Mouse (Mus musculus) effector memory CD4-positive, alpha-beta T cell, adult 5 months (primary cell): Measurements from ENCODE around the gene Zbtb49. TPM values are rescaled to one million over a fixed set of nuclear protein-coding genes. Genes with fewer than 3 reads are reported as not detected.

ENCODE experiments used
- polyA plus RNA-seq: library from polyadenylated mRNA; unstranded; fragments of 100-300 nt; shearing (Covaris generic); gene quantifications from one replicate; pipeline ENCODE4 v1.2.1, GENCODE M21; 2017

The Zbtb49 gene
- 16.0 TPM for polyA plus RNA-seq

DNA sequence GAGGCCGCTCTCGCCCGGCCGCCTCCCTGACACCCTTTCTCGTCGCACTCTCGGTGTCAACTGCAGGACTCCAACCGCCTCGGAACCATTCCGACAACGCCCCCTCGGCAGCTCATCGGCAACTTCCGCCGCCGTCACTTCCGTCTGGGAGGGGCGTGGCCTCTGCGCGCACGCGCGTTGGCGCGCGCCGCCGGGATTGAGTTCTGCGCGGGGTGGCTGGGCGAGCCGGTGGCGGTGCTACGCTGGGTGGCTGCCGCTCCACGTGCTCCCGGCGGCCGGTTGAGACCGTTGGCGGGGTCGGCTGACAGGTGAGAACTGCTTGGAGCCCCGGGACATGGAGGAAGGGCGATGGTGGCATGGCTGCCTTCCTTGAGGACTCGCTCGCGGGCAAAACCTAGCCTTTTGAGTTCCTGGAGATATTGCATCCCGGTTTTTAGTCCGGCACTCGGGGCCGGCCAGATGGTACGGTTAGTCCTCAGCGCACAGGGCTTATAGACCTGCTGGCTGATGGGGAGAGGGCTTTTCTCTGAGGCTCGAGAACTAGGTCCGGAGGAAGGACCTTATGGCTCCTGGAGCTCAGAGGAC is at the start of gene Zbtb49, which contains the start of gene Lyar:
TSS of gene Zbtb49 (minus strand) at position 130 of the 585 bp plus-strand sequence.
TSS of gene Lyar (plus strand) at position 143 of the 585 bp plus-strand sequence.

DNA sequence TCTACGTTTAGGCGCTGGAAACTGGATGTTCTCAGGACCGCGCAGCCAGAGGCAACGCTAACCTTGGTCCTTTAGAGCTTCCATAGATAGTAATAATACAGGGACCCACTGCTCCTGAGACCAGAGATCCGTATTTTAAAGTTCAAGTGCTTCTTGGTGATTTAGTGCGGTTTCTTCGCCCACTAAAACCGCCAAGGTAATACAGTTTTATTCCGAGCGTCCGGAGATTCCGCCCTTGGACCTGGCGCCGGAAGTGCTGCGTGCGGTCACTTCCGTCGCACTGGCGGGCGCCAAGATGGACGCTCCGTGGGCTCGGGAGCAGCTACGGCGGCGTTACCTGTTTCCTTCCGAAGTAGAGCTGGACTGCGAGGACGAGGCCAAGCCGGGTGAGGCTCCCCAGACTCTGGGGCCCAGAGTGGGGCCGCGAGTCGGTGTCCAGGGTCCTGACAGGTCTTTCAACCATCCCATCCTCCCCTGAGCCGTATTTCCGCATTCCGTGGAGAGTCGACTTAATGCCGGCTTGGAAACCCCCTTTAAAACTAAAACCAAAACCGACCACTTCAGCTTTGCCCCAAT is 39.9 kb upstream of the Zbtb49 start, which contains the start of gene Tmem128:
TSS of gene Tmem128 (plus strand) at position 79 of the 576 bp plus-strand sequence.

GRCm38 (mm10) chr5:38159634-38160413 is 60.4 kb downstream of the Zbtb49 start, which contains the start of gene Nsg1:
Nsg1 (minus strand) TSS chr5:38159907.

Other genes with a start within 250 kb of the Zbtb49 start
- 28.7 TPM for gene Stx18, start 181.7 kb downstream of the Zbtb49 start, polyA plus RNA-seq
- gene Nsg1, start 60.5 kb downstream of the Zbtb49 start, polyA plus RNA-seq = not detected
- gene Lyar, start within 50 bp of the Zbtb49 start, polyA plus RNA-seq = 40.1 TPM
- 112 TPM for gene Tmem128, start 39.7 kb upstream of the Zbtb49 start, polyA plus RNA-seq
- gene Otop1, start 55.5 kb upstream of the Zbtb49 start, polyA plus RNA-seq = not detected
- not detected for gene Drd5, start 98.9 kb upstream of the Zbtb49 start, polyA plus RNA-seq